In genomic region chr16:31429471-31430155, GRCm38 (mm10) we compare ENCODE assay signal across 8 mouse cellular contexts. TPM values are rescaled to one million over a fixed set of nuclear protein-coding genes. Genes with fewer than 3 reads are reported as not detected.
DNase-seq lines count a peak whose midpoint lies in the region; ATAC-seq and TF ChIP-seq lines count a peak whose summit lies in the region.

No protein-coding gene starts in this region.

- H3K4me3 ChIP-seq in layer of hippocampus, adult 2 months, result peak overlapping the region; percentile 91
- peak overlapping the region; percentile 49 for H3K4me3 ChIP-seq in lung, adult 2 months (replicated peaks; ENCODE audit: extremely low read depth, low read depth, low read length)

- no peak for TF ChIP-seq CTCF in layer of hippocampus, adult 2 months (conservative IDR thresholded peaks at IDR 0.05)
- TF ChIP-seq CTCF in lung, adult 2 months (IDR thresholded peaks at IDR 0.05; ENCODE audit: insufficient read depth, low read length), result no peak

- peaks cover 4% of the 10 kb centered on the region for H3K4me1 ChIP-seq in lung, adult 2 months (ENCODE audit: control insufficient read depth, insufficient read depth, low read length)

- WGBS in lung, adult 2 months, result under 1% methylated on average over 49 of the region's 49 CpGs

- TF ChIP-seq POLR2A in lung, adult 2 months (IDR thresholded peaks at IDR 0.05; ENCODE audit: borderline replicate concordance, extremely low read depth, low read depth, low read length), result peak; percentile 19; the same call in 1 of the 2 replicates

- ATAC-seq in neutrophil, adult 5-6 weeks (ENCODE audit: extremely low read depth, insufficient number of reproducible peaks, low FRiP score, poor library complexity, severe bottlenecking), result peak; percentile 75

- peak; percentile 80 for DNase-seq in MEL-GATA-1-ER (ENCODE audit: extremely low read depth, low read depth)
- DNase-seq in cerebellum, adult 9-10 months, result peak; percentile 97
- DNase-seq in forelimb bud, embryonic 11.5 days (ENCODE audit: low read depth, low spot score), result peak; percentile 93
- DNase-seq in heart, postnatal 4 days, result peak; percentile 90
- peak; percentile 97 to 99 for DNase-seq in layer of hippocampus, adult 2 months (ENCODE audit: low spot score in 2 of 2)
- peak; percentile 82 for DNase-seq in lung, adult 2 months
- DNase-seq in testis, postnatal 14 days (ENCODE audit: low spot score), result peak; percentile 91

- peak overlapping the region; percentile 99 for H3K27ac ChIP-seq in layer of hippocampus, adult 2 months

RNA-seq across cellular contexts. Expression of gene Bdh1, which starts 7.5 kb away (rescaled TPM):
- 1 to 10 TPM in 1 of 2 experiments, under 1 TPM in 1; 0.81 to 1.0 TPM for total RNA-seq in heart, postnatal 4 days (2021)
- total RNA-seq in layer of hippocampus, adult 2 months (2021), result 10 to 100 TPM; 92.4 to 95.6 TPM
- polyA plus RNA-seq in lung, adult 2 months (2012; rRNA removed), result 5.7 and 10.2 TPM in 2 replicates
- 2.8 and 7.4 TPM in 2 replicates for total RNA-seq in neutrophil, adult 5-6 weeks (2017)

Comparison
In these comparisons a context has a peak if more than half of its experiments do, and no peak if none do; other contexts are left out.
1. Peak in every context shown above with its lines: DNase-seq, ATAC-seq, H3K4me3 ChIP-seq and H3K27ac ChIP-seq.
2. RNA of gene Bdh1, which starts 7.5 kb away (total RNA-seq): 92.4 to 95.6 TPM in layer of hippocampus, adult 2 months; 2.8 to 7.4 TPM in neutrophil, adult 5-6 weeks and 0.81 to 1.0 TPM in heart, postnatal 4 days; every median in the first group is over 10 times any median in the second.